Mouse (Mus musculus): ENCODE results near the gene Mgst3.

The Mgst3 gene

DNA sequence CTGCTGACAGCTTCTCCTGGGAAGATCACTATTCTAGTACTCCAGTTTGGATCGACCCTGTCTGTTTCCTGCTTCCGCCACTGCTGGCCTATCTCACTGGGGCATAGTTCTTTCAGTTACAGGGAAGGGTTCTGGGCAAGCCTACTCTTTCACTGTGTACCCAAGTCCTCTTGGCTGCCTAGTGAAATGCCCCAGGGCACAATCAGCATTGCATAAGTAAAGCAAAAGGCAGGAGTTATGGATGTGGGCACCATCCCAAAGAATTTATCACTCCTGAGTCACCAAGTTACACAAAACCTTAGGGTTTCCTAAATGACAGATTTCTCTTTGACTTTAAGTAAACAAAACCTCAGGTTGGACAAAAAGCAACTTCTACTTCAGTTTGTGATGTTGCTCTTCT, 6.3 kb downstream of the Mgst3 start:
- no peak for DNase-seq

DNA sequence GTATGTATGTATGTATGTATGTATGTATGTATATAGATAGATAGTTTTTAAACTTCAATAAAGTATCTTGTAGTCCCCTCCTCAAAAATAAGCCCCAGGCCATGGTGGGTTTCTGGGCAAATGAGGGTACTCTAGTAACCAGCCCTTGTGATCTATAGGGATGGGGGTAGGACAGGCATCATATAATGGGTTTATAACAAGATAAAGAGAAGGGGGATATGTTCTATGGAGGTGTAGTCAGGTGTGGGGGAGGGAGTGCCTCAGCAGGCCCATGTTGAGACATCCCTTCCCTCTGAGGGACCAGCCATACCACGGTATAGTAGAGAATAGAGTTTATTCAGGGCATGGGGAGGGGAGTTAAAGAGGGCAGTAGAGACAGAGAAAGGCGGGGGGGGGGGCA, 7.2 kb downstream of the Mgst3 start:
- no peak for DNase-seq

- DNase-seq = no peak
Measured at GRCm38 (mm10) chr1:167385636-167386035, 8.0 kb downstream of the Mgst3 start.

DNA sequence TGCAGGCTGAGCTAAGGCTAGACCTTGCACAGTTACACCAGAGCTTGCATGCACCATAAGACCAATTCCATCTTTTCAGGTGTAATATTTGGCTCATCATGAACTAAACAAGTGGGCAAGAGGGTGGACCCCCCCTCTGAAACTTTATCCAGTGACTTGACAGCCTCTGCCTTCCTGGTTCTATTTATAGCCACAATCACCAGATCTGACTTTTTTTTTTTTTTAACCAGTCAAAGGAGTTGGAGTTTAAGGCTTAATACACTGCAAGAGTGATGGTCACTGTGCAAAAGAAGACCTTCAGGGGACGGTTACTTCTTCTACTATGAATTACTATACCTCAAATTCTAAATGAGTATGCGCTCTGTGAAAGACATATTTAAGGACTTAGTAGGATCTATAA, 8.4 kb downstream of the Mgst3 start:
- DNase-seq = no peak

GRCm38 (mm10) chr1:167384156-167384555, 9.5 kb downstream of the Mgst3 start:
- DNase-seq = no peak

DNA sequence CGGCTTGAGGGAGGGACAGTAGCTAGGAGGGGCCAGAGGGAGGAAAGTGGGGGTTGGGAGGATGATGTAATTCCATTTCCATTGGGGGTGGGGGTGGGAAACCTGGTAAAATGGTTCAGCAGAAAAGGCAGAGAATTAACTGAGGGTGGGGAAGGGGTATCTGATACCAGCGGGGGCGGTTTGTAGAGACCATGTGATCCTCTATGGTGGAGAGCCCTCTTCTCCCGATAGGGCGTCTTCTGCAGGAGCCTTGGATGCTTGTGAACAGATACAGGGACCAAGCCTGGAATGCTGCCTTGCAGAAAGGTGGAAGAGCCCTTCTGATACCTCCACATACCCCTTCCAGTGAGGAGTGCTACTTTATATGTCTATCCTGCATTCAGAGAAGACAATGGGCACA, 10.5 kb downstream of the Mgst3 start:
- no peak for DNase-seq

DNA sequence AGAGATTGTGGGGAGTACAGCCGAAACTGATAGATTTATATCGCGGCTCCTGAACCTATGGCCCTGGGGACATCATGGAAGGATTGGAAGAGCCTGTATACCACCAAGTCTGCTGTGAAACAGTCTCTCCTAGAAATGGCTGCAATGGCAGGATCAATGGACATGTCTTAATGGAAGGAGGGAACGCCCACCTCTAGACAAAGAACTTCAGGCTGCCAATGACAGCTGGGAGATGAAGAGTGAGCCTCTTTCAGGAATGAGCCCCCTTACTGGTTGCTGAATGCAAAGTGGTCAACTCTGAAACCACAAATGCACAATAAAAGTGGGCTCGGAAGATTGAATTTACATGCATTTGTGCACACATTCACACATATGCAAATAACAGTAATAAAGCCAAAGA, 10.9 kb downstream of the Mgst3 start:
- DNase-seq = no peak

- DNase-seq = no peak
Measured at GRCm38 (mm10) chr1:167382316-167382715, 11.3 kb downstream of the Mgst3 start.

GRCm38 (mm10) chr1:167381050-167382015, 12.3 kb downstream of the Mgst3 start:
- no peak for DNase-seq

DNA sequence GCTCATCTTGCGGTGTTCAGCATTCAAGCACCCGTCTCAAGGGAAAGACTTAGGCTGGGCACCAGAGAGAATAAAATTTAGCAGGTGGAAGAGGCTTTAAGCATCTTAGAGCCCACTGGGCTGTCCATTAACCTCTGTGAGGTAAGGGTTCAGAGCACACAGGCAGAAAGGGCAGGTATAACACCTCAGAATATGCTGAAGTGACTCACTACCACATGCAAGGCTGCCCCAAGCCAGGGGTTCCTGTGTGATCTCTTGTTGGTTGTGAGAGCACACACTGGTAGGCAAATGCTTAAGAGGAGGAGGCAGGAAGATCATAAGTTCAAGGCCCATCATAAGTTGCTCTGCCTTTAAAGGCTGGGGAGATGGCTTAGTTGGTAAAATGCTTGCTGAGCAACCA, 13.4 kb downstream of the Mgst3 start:
- DNase-seq = no peak

DNA sequence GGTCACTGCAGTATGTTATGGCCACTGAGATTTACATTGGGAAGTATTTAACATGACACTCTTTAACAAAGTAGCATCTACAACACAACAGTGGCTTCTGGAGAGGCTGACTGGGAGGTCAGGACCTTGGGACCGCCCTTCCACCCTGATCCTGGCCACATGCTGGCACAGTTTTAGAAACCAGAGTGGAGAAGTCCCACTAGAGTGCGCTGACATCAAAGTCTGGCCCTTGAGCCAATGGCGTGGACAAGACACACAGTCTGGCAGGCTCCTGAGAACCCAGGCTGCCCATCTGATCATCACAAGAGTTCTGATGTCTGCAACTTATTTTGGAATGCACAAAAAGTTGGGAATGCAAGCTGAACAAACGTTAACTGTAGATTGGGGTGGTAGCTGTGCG, 13.9 kb downstream of the Mgst3 start:
- DNase-seq = no peak

DNA sequence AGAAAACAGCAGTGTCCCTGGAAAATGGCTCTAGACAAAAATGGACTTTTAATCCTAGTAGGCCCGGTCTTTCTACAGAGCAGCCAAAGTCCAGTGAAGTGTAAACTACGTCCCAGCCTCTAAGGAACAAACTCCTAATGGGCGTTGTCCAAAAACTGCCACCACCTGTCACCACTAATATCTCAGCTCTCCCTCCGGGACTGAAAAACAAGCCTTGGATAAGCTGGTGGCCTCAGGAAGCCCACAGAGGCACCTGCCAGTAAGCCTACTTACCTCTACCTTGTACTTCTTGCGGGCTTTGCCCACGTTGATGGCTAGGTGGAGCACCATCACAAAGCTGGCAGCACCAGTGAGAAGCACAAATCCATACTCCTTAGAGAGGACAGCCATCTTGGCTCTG, 15.6 kb downstream of the Mgst3 start:
- DNase-seq = peak in 1 of 2 experiments; percentile 31

GRCm38 (mm10) chr1:167374942-167375341, 18.7 kb downstream of the Mgst3 start:
- DNase-seq = no peak

DNA sequence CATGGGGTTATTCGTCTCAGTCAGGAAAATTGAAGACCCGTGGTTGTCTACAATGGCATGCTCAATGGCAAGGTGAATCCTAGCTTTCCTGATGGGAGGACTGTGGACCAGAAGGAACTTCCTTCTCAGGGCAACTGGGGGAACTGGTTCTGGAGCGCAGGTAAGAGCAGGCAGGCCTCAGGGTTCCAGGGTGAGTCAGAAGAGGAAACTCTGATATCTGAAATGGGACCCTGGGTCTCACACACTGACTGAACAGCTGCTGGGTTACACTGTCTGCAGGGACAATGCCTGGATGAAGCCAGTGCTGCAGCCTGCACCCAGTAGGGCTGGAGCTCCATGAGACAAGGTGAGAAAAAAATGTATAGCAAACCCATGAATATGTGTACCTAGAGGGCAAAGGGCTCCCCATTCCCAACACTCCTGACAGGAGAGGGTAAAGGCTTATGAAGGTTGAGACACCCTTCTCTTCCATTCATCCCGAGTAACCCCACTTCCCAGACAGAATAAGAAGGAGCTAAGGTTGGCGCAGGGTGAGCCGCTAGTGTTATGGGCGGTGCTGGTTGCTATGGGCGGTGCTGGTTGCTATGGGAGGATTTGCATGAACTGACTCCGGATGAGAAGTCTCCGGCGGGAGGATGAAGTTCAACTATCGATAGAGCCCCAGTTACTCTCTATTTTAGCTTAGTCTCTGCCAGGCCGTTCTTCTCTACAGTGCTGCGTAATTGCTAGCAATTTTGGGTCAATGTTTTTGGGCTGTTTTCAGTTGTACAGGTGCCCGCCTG, 19.4 kb downstream of the Mgst3 start:
- no peak for DNase-seq

GRCm38 (mm10) chr1:167372739-167373138, 20.9 kb downstream of the Mgst3 start:
- DNase-seq = no peak

GRCm38 (mm10) chr1:167369905-167370304, 23.7 kb downstream of the Mgst3 start:
- peak; percentile 82 to 92 for DNase-seq

DNA sequence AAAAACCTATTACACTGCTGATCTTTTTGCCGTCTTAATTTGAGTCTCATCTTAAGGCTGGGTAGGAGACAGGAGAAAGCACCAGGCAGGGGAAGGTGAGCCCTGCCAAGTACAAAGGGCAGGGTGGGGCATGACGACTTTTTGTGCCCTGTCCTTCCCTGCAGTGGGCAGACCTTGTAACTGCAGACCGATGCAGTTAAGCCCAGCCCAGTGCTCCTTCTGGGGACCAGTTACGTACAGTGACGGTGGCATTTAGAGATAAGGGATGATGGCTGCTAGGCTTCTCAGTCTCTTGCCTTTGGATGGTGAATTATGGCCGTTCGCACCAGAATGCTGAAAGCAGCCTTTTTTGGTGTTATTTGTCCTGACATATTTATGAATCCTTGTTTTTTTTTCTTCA, 25.1 kb downstream of the Mgst3 start:
- DNase-seq = no peak

- no peak for DNase-seq
Measured at GRCm38 (mm10) chr1:167368018-167368417, 25.6 kb downstream of the Mgst3 start.

DNA sequence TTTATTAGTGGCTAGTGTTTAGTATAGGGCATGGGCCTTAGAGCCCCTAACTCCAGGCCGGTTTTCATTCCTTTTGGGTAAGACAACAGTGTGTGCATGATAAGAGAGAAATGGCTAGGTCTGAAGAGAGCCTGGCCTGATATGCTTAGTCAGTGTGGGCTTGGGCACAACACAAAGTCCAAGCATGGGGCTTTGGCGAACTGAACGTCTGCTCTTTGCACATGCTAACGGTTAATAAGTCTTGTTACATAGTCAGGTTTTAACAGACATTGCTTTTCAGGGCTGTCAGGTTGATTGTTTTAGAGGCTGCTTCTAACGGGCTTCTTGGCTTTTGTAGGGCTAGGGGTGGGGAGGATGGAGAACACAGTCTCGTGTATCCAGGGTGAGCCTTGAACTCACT, 27.0 kb downstream of the Mgst3 start:
- no peak for DNase-seq

DNA sequence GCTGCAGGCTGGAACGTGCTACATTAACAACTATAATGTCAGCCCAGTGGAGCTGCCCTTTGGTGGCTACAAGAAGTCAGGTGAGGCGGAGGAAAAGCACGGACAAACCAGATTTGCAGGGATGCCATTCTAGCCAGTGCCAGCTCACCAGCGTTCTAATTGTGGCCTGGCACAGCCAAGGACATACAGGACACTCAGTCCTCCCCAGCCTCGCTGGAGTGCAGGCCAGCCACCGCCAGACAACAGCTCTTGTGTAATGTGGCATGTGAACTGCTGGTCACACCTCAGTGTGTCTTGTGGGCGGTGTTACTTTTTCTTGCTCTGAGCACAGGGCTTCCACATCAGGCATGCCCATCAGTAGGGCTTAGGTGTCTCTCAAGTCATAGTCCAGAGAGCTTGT, 27.8 kb downstream of the Mgst3 start:
- DNase-seq = no peak

- no peak for DNase-seq
Measured at GRCm38 (mm10) chr1:167363322-167363721, 30.3 kb downstream of the Mgst3 start.

- no peak for DNase-seq
Measured at GRCm38 (mm10) chr1:167362819-167363218, 30.8 kb downstream of the Mgst3 start.

GRCm38 (mm10) chr1:167360268-167360667, 33.4 kb downstream of the Mgst3 start:
- DNase-seq = no peak

DNA sequence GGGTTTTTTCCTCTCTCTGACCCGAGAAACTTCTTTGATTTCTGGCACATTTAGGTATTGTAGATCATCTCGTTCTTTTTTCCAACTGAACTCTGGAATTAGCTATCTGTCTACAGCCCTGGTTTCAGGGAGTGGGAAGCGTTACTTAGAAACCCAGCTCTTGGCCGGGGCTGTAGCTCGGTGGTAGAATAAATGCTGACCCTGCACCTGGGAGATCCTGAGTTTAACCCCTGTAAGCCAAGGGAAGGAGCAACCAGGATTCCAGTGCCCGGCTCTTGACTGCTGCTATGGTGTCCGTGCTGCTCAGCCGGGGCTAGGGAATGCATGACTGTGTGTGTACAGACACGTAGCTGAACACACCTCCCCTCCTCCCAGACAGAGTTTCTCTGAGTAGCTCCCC, 34.9 kb downstream of the Mgst3 start:
- no peak for DNase-seq
